13 mouse cellular contexts compared by ENCODE assay signal in genomic region chr3:152605849-152606248, GRCm38 (mm10).
DNase-seq lines count a peak whose midpoint lies in the region; ATAC-seq and TF ChIP-seq lines count a peak whose summit lies in the region.
"Had no signal": no experiment of that assay in that cellular context is flagged by ENCODE, and none has a peak within 500 bp of the region (broad histone marks: within the 10 kb centered on the region; RNA-seq: fewer than 3 reads in every experiment).

No protein-coding gene starts in this region.

- no peak overlapping the region for H3K4me2 ChIP-seq in hindbrain, postnatal 0 days (ENCODE audit: low read depth, low read length)
- no peak overlapping the region for H3K4me2 ChIP-seq in hindbrain, embryonic 13.5 days
- H3K4me2 ChIP-seq: liver, embryonic 12.5 days; midbrain, embryonic 15.5 days had no signal

- WGBS in hindbrain, postnatal 0 days, result 58% methylated on average over 11 of the region's 11 CpGs
- WGBS in hindbrain, embryonic 13.5 days, result 67% methylated on average over 11 of the region's 11 CpGs

- H3K36me3 ChIP-seq in hindbrain, postnatal 0 days (ENCODE audit: insufficient read depth, low read length), result no peaks in the 10 kb centered on the region
- H3K36me3 ChIP-seq in hindbrain, embryonic 13.5 days, result no peaks in the 10 kb centered on the region
- H3K36me3 ChIP-seq: heart, embryonic 10.5 days; liver, embryonic 12.5 days; midbrain, embryonic 15.5 days had no signal

- H3K4me3 ChIP-seq in hindbrain, postnatal 0 days (ENCODE audit: low read length), result no peak overlapping the region
- H3K4me3 ChIP-seq in hindbrain, embryonic 13.5 days, result no peak overlapping the region
- H3K4me3 ChIP-seq: heart, embryonic 10.5 days; liver, embryonic 12.5 days; midbrain, embryonic 15.5 days had no signal

- DNase-seq in hindbrain, postnatal 0 days (ENCODE audit: low spot score), result peak; percentile 22
- DNase-seq in frontal cortex, postnatal 25 days (ENCODE audit: low spot score in 2 of 2), result peak; percentile 31 to 52
- DNase-seq in left cerebral cortex, adult 8-10 months (ENCODE audit: low spot score in 2 of 2), result peak; percentile 33 to 88
- peak; percentile 80 for DNase-seq in right cerebral cortex, postnatal 25 days
- DNase-seq in gastrocnemius, adult 8-10 months (ENCODE audit: low spot score in 2 of 2), result no peak
- no peak for DNase-seq in ovary, adult 18-20 months (ENCODE audit: low spot score)
- no peak for DNase-seq in gastrocnemius, postnatal 4 days (ENCODE audit: low spot score in 2 of 2)
- DNase-seq: kidney, postnatal 25 days; lung, postnatal 14 days had no signal

- no peaks in the 10 kb centered on the region for H3K27me3 ChIP-seq in hindbrain, postnatal 0 days (ENCODE audit: insufficient read depth, low read length)
- H3K27me3 ChIP-seq in hindbrain, embryonic 13.5 days, result no peaks in the 10 kb centered on the region
- H3K27me3 ChIP-seq: liver, embryonic 12.5 days; midbrain, embryonic 15.5 days had no signal

- no peak overlapping the region for H3K27ac ChIP-seq in hindbrain, postnatal 0 days
- no peak overlapping the region for H3K27ac ChIP-seq in hindbrain, embryonic 13.5 days
- H3K27ac ChIP-seq: heart, embryonic 10.5 days; liver, embryonic 12.5 days; midbrain, embryonic 15.5 days had no signal

- H3K9me3 ChIP-seq in hindbrain, postnatal 0 days (ENCODE audit: low read length), result no peaks in the 10 kb centered on the region
- H3K9me3 ChIP-seq in hindbrain, embryonic 13.5 days, result no peaks in the 10 kb centered on the region
- H3K9me3 ChIP-seq: heart, embryonic 10.5 days; liver, embryonic 12.5 days; midbrain, embryonic 15.5 days had no signal

- H3K4me1 ChIP-seq in hindbrain, postnatal 0 days (ENCODE audit: insufficient read depth, low read length), result no peaks in the 10 kb centered on the region
- H3K4me1 ChIP-seq in hindbrain, embryonic 13.5 days (replicated peaks), result no peaks in the 10 kb centered on the region
- H3K4me1 ChIP-seq: heart, embryonic 10.5 days; liver, embryonic 12.5 days; midbrain, embryonic 15.5 days had no signal

- TF ChIP-seq CTCF in hindbrain, postnatal 0 days (IDR thresholded peaks at IDR 0.05; ENCODE audit: low read depth), result no peak

- H3K9ac ChIP-seq in hindbrain, postnatal 0 days (replicated peaks; ENCODE audit: low read length), result no peak overlapping the region
- no peak overlapping the region for H3K9ac ChIP-seq in hindbrain, embryonic 13.5 days
- H3K9ac ChIP-seq: liver, embryonic 12.5 days; midbrain, embryonic 15.5 days had no signal

- peak; percentile 53; the same call in 1 of the 2 replicates for ATAC-seq in hindbrain, postnatal 0 days
- no peak for ATAC-seq in hindbrain, embryonic 13.5 days (ENCODE audit: low FRiP score)
- ATAC-seq: liver, embryonic 12.5 days; midbrain, embryonic 15.5 days had no signal

Comparison
In these comparisons a context has a peak if more than half of its experiments do, and no peak if none do; other contexts are left out.
1. DNase-seq: peak in hindbrain, postnatal 0 days (single experiment), frontal cortex, postnatal 25 days (2 of 2), left cerebral cortex, adult 8-10 months (2 of 2) and right cerebral cortex, postnatal 25 days (single experiment); none in gastrocnemius, adult 8-10 months (0 of 2), ovary, adult 18-20 months (single experiment) and gastrocnemius, postnatal 4 days (0 of 2).